Mouse (Mus musculus) gastrocnemius, postnatal 10 days (tissue): Measurements from ENCODE around the gene Wdfy4. TPM values are rescaled to one million over a fixed set of nuclear protein-coding genes. Genes with fewer than 3 reads are reported as not detected.
A peak's percentile ranks its signal among the peaks of the same experiment; 100 is the strongest.

Experiments
- DNase-seq: peaks from one replicate; pipeline ENCODE4 v3.0.0; 2021; ENCODE audit warnings: mixed read lengths
- total RNA-seq, 2 experiments: library from RNA; stranded (reverse); gene quantifications; 2 replicates each; pipeline ENCODE4 v1.2.3; 2021

The Wdfy4 gene
- total RNA-seq, 2 experiments from 2014 or later = 1.3 to 4.1 TPM

DNA sequence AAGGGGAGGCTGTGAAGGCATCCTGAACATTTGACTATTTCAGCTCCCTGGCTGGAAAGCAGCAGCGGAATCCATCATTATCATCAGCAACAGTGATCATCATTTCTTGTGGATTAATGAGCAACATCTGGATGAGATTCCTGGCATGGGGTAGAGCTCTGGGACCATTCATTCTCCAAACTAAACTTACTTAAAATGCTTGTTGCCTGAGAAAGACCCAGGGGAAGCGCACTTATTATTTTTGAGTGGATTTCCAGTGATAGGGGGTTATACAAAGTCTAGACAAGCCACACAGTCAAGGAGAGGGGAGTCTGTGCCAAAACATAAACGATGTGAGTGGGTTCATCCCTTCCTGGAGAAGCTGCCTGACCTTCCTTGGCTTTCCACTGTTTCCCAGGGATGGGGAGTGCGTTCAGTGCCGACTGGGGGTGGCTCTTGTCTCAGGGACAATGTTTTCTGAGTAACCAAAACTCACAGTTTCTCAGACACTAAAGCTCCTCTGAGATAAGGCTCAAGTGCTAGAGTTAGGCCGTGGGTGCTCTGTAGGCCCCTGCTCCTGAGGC, 201.1 kb downstream of the Wdfy4 start:
- DNase-seq = no peak

DNA sequence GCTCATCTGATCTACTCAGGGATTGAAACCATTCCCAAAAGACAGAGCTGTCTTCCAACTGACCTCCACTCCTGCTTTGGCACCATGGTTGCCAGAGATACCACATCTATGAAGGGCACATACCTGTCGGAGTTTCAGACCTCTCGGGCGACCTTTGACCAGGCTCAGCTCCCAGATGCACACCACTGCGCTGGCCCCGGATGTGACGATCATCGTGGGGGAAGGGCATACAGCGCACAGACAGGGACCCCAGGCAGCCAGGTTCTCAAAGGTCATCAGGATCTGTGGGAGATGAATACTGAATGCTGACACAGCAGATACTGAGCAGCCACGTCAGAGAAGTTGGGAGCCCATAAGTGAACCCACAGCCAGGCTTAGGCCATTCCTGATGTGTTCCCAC, 214.6 kb downstream of the Wdfy4 start:
- no peak for DNase-seq

DNA sequence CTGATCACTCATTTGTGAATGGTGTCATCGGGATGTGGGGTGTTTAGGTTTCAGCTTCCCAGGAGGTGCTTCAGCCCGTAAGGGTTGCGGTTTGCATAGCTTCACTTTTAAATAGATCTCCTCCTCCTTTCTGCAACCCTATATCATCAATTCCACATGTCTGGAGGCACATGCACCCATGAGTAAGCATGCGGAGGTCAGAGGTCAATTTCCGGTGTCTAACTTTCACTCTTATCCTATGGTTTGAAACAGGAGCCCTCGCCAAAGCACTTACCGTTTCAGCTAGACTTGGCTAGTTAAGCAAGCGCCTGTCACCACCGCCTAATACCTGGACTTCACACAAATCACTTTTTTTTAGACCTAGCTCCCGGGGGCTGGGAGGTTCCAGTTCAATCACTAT, 220.6 kb downstream of the Wdfy4 start:
- DNase-seq = no peak

DNA sequence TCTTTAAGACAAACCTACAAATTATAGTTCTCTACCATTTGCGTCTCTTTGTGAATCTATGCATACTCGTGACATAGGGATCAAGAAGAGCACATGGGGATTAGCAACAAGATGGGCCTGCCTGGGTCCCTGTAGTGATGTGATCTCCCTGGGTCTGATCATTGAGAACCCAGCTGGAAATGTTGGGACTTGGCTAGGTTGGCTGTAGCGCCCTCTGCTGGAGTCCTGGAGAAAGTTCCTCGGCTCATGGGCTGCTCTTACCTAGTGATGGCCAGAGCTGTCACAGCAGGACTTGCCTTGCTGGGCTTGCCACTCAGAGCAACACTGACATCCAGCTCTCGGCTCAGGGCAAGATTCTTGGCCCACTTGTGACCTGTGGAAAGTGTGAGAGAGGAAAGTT, 224.8 kb downstream of the Wdfy4 start:
- peak; percentile 76 for DNase-seq

DNA sequence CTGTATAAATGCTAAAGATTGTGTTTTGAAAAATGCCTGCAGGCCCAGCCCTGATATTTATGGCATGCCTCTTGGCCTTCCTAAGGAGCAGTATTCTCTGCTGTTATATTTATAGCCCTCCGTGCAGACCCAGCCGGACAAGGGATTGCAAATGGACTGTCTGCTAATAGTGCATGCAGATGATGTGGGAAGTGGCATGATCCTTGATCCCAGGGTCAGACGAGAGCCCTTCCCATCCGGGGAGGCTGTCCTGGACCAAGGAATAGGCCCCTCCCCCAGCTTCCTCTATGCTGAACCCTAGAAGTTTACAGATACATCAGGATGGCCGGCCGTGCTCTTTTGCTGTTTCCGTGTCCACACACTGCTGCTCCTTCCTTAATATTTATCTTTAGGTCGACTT, 226.6 kb downstream of the Wdfy4 start:
- no peak for DNase-seq

DNA sequence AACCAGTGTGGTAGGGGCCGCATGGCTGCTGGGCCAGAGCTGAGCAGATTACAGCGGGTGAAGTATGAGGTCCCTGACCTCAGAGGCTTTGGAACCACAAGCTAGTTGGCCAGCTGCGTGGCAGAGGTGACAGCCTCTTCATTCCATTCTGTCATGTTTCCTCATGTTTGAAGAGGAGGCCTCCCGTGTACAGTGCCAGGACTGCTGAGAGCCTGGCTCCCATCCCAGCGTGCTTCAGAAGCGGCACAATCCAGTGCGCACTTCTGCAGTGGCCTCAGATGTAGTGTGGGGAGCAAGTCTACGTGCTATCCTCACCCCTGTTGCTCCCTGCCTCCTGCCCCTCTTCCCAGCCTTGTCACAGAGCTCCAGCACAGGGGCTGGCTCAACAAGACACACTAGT, 228.8 kb downstream of the Wdfy4 start:
- peak; percentile 67 for DNase-seq

DNA sequence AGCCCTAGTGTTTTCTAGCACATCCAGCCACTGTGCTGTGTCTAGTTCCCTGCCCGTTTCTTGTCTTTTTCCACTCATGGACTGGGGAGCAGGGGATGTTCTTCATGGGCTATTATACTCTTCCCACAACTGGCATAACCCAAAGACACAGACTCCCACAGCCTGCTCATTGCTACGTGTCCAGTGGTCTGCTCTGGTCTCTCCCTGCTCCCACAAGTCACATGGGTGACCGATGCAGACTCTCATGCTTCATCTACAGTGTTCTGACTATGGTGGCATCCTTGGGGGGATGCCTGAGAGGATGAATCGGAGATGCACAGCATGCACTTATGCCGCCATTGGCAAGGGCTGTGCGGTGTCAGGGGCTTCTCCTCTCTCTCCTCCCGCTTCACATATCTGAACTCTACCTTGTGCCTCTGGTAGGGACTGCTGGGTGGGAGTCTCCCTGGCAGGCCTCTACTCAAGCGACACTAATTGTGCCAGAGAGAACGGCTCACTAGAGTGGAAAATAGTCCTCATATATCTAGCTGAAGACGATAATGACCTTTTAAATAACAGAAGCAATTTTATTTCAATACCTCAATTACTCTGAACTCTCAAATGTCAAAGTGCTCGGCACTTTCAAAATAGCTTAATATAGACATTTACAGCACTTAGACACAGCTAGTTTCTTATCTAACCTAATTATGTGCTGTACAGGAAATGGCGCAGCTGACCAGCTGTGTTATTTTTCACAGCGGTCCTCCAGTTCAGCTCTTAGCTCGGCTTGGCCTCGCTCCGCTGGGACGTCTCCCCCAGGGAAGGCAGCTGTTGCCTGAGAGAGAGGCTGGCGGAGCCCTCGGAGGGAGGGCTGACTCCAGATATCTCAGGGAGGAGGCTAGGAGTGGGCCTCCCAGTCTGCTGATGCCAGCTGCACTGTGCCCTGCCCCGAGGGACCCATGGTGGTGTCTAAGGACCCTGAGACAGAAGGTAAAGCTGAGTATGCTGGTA, 234.7 kb downstream of the Wdfy4 start:
- DNase-seq = peak; percentile 73

DNA sequence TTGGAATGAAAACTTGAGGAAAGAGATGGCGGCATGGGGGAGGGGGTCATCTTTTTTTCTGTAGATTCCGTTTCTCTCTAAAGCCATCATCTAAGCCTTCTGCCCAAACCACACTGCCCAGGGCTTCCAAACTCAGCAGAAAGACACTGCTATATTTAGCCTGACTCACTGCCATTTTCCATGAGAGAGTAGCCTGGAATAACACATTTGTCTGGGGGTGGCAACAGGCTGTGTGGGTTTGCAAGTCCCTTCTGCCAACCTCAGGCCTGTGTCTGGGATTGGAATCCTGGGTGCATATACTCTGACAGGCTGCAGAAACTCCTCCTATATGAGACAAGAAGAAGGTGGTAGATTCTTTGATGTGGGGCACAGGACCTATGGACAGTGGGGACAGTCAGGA, 237.8 kb downstream of the Wdfy4 start:
- no peak for DNase-seq

DNA sequence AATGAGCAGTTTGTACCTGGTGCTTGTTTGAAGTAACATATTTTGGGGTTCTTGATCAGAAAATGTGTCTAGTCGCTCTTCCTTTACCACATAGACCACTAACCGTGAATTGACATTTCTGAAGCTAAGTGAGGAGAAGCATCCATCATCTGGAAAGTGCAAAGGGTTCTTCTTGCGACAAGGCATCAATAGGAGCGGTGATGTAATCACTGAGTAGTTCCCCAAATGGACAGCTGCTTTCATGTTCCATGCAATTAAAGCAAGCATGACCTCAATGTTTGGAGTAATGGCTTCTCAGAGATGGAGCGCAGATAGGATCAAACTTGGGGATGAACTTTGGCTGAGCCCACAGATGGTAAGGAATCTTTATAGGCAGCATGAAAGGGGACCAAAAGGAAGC, 246.1 kb downstream of the Wdfy4 start:
- DNase-seq = no peak

DNA sequence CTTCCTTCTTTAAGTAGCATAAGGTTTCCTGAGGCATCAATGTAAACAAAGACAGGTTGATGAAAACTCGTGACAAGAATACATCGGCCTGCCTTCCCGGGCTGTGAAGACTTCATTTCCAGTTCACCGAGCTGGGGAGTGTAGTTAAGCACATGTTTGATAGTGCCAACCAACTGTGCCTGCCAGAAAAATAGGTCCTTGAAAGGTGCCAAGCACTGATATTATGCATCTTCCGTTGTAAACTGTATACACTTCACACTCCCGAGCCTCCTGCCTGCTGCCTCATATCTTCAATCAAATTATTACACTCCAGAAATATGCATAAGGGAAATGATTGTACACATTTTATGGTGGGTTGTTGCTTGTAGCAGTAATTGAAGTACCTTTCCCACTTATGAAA, 251.2 kb downstream of the Wdfy4 start:
- no peak for DNase-seq

- DNase-seq = no peak
Measured at GRCm38 (mm10) chr14:32932220-32932619, 253.1 kb downstream of the Wdfy4 start.

DNA sequence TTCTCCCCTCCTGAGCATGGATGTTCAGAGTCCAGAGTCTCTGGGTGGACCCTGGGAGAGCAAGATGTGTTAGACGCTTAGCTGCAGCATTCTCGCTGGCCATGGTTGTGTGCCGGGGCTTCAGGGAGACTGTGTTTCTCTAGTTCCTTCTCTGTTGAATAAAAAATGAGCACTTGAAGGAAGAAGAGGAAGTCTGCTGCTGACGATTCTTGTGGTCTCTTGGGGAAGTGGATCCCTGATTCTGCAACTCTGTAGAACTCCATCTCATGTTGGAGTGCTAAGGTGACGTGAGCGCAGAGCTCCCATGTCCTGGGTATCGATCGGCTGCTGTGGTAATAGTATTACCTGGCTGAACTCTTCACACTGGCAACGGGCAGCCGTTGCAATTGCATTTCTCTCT, 253.6 kb downstream of the Wdfy4 start:
- no peak for DNase-seq

- DNase-seq = no peak
Measured at GRCm38 (mm10) chr14:32923871-32924270, 261.4 kb downstream of the Wdfy4 start.

- DNase-seq = no peak
Measured at GRCm38 (mm10) chr14:32917919-32918318, 267.4 kb downstream of the Wdfy4 start.

GRCm38 (mm10) chr14:32915360-32915759, 269.9 kb downstream of the Wdfy4 start:
- DNase-seq = no peak

- DNase-seq = no peak
Measured at GRCm38 (mm10) chr14:32911187-32911586, 274.1 kb downstream of the Wdfy4 start.

Other genes with a start within 250 kb of the Wdfy4 start
- gene Lrrc18, start 194.1 kb downstream of the Wdfy4 start, total RNA-seq = under 1 TPM; 0.26 to 0.34 TPM
- gene Arhgap22, start 28.5 kb upstream of the Wdfy4 start, total RNA-seq = 1 to 10 TPM; 1.5 to 4.0 TPM